Mouse (Mus musculus) hindbrain, embryonic 12.5 days (tissue): ENCODE results near the gene Ifi205. TPM values are rescaled to one million over a fixed set of nuclear protein-coding genes. Genes with fewer than 3 reads are reported as not detected.
"Not testable (repeated sequence)": the region's sequence is repeated elsewhere in the genome, so short reads cannot be mapped to it uniquely, and the experiment has no call there.

Experiments used
- ATAC-seq: fragments of 200-750 bp; cut with Nextera tagmentation; 2 replicates; pipeline ENCODE4 v1.8.0; 2017; ENCODE audit warnings: moderate TSS enrichment; ENCODE audit not compliant: low FRiP score
- H3K27ac ChIP-seq: fragments of 300-500 bp; sonication (generic); 2 replicates; pipeline ENCODE4 v1.5.1; 2016; ENCODE audit warnings: mild to moderate bottlenecking
- H3K27me3 ChIP-seq: fragments of 300-500 bp; sonication (generic); 2 replicates; pipeline ENCODE4 v1.6.1; 2016; ENCODE audit warnings: mild to moderate bottlenecking
- H3K36me3 ChIP-seq: fragments of 300-500 bp; sonication (generic); 2 replicates; pipeline ENCODE4 v1.6.1; 2016; ENCODE audit warnings: mild to moderate bottlenecking
- H3K4me1 ChIP-seq: fragments of 300-500 bp; sonication (generic); 2 replicates; pipeline ENCODE4 v1.6.1; 2016
- H3K4me2 ChIP-seq: fragments of 300-500 bp; sonication (generic); replicated peaks from 2 replicates; pipeline ENCODE4 v1.6.1; 2016; ENCODE audit warnings: mild to moderate bottlenecking
- H3K4me3 ChIP-seq: fragments of 300-500 bp; sonication (generic); 2 replicates; pipeline ENCODE4 v1.5.1; 2016; ENCODE audit warnings: mild to moderate bottlenecking
- H3K9ac ChIP-seq: fragments of 300-500 bp; sonication (generic); 2 replicates; pipeline ENCODE4 v1.6.1; 2016; ENCODE audit warnings: mild to moderate bottlenecking, moderate library complexity
- H3K9me3 ChIP-seq: fragments of 300-500 bp; sonication (generic); replicated peaks from 2 replicates; pipeline ENCODE4 v1.6.1; 2016; ENCODE audit warnings: mild to moderate bottlenecking
- whole genome bisulfite sequencing: fragments of 180-500 bp; shearing (Covaris S2); methylation state at CpG from one replicate; pipeline ENCODE4 v1.1.7; 2016; 5-methylcytosine and 5-hydroxymethylcytosine counted together
- polyA plus RNA-seq: library from polyadenylated mRNA; unstranded; fragments of >200 nt; fragmentation: Nextera tagmentation; extraction: Ambion mirVana; gene quantifications from 2 replicates; pipeline ENCODE4 v1.2.1, GENCODE M21; 2016

Gene Ifi205
- polyA plus RNA-seq, 1 experiment from 2014 or later = not detected

DNA sequence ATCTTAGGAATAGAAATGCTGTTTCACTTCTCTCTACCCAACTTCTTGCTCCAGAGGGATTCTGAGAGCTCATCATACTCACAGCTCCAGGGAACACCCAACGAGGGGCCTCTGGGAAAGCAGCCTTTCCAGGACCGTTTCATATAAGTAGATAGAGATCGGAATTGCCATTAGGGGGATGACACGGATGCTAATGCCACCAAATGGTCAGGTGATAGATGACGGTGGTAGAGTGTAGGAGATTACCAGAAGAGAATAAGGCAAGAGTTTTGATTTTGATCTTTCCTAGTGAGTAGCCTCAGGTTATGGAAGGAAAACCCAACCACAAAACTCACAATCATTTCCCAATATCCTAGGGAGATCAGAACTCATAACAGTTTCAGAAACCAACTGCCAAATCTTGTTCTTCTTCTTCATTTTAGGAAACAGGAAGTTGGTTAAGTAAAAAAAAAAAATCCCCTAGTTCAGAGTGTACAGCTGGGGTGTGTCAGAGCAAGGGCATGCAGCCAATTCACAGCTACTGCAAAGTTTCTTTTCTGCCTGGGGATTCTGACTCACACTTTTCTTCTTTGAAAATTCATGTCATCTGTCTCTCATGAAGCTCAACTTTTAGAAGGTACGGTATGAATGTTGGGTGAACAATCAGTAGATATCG, 9.0 kb upstream of the Ifi205 start, which contains the start of gene Olfr433:
Olfr433 (plus strand) TSS at position 183 of the 655 bp plus-strand sequence.
- H3K9me3 ChIP-seq = no peaks in the 10 kb centered on the region
- no peak within 1 kb of the TSS for H3K9ac ChIP-seq
- H3K36me3 ChIP-seq = no peaks in the 10 kb centered on the region
- H3K27me3 ChIP-seq = no peaks in the 10 kb centered on the region
- 85% methylated on average over 7 of the region's 7 CpGs for WGBS
- H3K4me2 ChIP-seq = no peak within 1 kb of the TSS
- ATAC-seq = no peak
- no peak within 1 kb of the TSS for H3K4me3 ChIP-seq
- H3K4me1 ChIP-seq = no peaks in the 10 kb centered on the region
- no peak within 1 kb of the TSS for H3K27ac ChIP-seq

DNA sequence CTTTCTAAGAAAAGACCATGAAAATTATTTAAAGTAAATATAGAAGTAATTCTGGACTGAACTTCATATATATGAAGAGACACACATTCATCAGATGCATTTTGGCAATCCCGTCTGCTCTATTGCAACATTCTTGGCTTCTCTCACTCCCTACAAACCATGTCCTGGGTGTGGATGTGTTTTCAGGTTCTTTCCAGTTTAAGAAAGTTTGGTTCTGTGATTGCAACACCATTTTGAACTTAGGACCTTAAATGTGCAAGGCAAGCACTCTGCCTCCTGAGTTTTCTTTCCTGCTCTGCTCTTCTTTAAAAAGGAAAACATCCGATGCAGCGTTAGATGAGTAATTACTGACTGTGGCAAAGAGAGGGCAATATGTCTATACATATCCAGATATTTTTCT, 6.9 kb upstream of the Ifi205 start:
- no peak overlapping the region for H3K27ac ChIP-seq
- H3K27me3 ChIP-seq = no peaks in the 10 kb centered on the region
- no peak overlapping the region for H3K9ac ChIP-seq
- H3K4me3 ChIP-seq = no peak overlapping the region
- H3K9me3 ChIP-seq = no peaks in the 10 kb centered on the region
- no peaks in the 10 kb centered on the region for H3K4me1 ChIP-seq
- H3K36me3 ChIP-seq = no peaks in the 10 kb centered on the region
- no peak for ATAC-seq
- H3K4me2 ChIP-seq = no peak overlapping the region
- WGBS = 91% methylated on average over 3 of the region's 3 CpGs

DNA sequence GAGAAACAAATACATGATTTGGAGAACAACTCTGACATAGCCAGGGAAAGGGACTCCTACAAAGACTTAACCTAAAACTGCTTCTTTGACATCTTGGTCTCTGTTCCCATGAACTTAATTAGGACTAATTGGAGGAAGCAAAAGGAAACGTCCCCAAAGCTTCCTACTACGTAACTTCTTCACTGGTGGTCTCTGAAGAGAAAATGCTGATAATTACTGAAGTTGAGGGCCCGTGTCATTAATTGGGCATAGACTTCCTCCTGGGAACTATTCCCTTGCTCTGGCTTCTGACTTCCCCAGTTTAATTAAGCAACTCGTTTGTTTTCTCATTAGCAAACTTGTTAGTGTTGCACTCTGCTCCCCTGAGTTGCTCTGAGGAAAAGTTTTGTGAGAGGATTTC, 4.2 kb upstream of the Ifi205 start:
- Histone ChIP-seq H3K36me3 (no peaks in the 10 kb centered on the region), H3K9me3 (no peaks in the 10 kb centered on the region), H3K27me3 (no peaks in the 10 kb centered on the region), H3K4me3 (no peak overlapping the region), H3K9ac (no peak overlapping the region), H3K27ac (no peak overlapping the region), H3K4me1 (no peaks in the 10 kb centered on the region), H3K4me2 (no peak overlapping the region)
- no peak for ATAC-seq
- WGBS = 71% methylated on average over 4 of the region's 4 CpGs

DNA sequence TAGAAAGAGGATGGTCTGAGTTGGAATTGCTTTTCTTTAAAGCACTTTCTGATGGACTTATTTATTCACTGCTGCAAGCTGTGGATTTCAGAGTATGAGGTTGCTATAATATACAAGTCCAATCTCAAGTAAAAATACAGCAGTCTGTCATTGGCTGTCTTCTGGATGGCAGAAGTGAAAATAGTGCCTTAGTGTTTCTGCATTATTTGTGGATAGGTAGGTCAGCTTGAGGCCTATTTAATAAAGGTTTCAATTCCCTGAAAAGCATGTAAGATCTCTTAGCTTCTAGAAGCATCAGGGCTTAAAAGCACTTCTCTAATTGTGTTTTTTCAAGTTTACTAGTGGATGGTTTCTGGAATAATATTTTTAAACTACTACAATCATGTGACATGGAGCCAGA, 24.6 kb downstream of the Ifi205 start:
- H3K9ac ChIP-seq, H3K36me3 ChIP-seq, ATAC-seq, H3K9me3 ChIP-seq, H3K4me2 ChIP-seq, H3K4me1 ChIP-seq, H3K27ac ChIP-seq, H3K4me3 ChIP-seq, H3K27me3 ChIP-seq: not testable (repeated sequence)

DNA sequence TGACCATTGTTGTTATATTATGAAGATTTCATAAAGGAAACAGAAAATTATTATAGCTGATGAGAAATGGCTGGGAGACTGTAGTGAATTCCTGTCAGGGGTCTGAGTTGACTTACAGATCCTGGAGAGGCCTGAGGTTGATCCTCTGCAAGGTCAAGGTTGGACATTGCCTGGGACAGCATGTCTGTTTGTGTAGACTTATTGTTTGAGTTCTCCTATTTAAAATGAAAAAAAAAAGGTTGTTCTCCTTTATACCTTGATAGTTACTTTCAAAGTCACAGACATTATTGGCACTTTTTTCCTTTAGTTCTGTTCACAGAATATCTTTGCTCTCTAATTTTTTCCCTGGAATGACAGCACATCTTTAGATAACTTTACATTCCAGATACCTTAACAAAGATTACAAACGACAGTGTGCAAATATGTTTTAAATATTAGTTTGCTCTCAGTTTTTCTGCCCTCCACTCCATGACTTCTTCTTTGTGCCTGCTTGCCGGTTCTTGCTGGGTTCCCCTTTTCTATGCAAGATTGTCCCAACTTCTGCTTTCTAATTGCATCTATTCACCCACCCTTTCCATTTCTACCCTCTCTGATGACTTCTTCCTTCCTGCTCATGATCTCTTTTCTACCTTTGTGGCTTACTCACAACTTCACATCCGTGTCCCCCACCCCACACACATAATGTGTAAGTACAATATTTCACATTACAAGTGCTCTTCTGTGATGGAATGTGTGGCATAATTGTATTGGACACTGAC, 27.1 kb downstream of the Ifi205 start:
- WGBS = 83% methylated on average over 2 of the region's 3 CpGs
- ATAC-seq, H3K4me1 ChIP-seq, H3K27ac ChIP-seq, H3K4me2 ChIP-seq, H3K9me3 ChIP-seq, H3K4me3 ChIP-seq, H3K36me3 ChIP-seq, H3K9ac ChIP-seq, H3K27me3 ChIP-seq: not testable (repeated sequence)

DNA sequence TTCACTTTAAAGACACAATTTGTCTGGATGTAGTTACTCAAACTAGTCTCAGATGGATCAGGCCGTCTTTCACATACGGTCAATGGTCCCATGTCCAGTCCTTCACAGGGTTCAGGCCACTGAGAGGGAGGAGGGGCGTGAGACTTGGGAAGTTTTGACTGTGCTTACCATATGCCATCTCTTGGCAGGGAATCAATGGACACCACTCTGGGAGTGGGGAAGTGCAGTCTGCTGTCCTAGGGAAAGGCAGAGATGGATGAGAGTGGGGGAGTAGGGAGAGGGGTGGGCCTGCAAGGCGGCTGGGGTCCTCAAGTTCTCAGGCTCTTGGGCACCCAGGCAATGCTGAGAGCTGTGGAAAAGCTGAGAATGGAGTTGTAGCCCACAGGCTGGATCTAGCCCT, 36.6 kb downstream of the Ifi205 start:
- Histone ChIP-seq H3K4me2 (no peak overlapping the region), H3K9ac (no peak overlapping the region), H3K9me3 (no peaks in the 10 kb centered on the region), H3K27me3 (no peaks in the 10 kb centered on the region), H3K4me3 (no peak overlapping the region), H3K4me1 (no peaks in the 10 kb centered on the region), H3K36me3 (no peaks in the 10 kb centered on the region), H3K27ac (no peak overlapping the region)
- no peak for ATAC-seq
- WGBS = 89% methylated on average over 4 of the region's 4 CpGs

DNA sequence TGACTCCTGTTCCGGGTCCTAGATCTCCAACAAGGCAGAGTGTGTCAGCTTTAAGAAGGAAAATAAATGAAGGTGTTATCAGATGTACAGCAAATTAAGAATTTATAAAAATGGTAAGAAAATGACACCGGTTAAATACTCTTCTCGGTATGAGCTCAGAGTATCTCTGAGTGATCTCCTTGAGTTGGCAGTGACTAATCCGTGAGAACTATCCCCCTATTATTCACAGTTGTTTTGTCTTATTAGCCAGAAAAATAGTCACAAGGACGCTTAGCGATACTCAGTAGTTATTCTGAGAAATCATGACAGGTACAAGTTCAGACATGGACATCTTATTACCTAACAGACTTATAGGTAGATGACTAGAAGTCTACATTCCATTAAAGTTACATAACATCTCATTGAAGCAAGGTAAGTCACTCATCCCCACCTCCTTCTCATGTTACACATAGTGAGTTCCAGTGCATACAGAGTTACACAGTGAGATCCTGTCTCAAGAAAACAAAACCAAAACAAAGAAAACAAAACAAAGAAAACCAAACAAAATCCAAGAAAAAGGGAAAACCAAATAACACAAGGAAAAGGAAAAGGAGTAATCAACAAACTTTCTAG, 48.8 kb downstream of the Ifi205 start, which contains the start of gene Ifi202b:
Ifi202b (minus strand) TSS at position 51 of the 612 bp plus-strand sequence.
- not testable (repeated sequence) for H3K9me3 ChIP-seq, H3K36me3 ChIP-seq, H3K27ac ChIP-seq, H3K4me3 ChIP-seq, ATAC-seq, H3K4me1 ChIP-seq, H3K9ac ChIP-seq, H3K4me2 ChIP-seq, H3K27me3 ChIP-seq
- WGBS = 86% methylated on average over 6 of the region's 6 CpGs

DNA sequence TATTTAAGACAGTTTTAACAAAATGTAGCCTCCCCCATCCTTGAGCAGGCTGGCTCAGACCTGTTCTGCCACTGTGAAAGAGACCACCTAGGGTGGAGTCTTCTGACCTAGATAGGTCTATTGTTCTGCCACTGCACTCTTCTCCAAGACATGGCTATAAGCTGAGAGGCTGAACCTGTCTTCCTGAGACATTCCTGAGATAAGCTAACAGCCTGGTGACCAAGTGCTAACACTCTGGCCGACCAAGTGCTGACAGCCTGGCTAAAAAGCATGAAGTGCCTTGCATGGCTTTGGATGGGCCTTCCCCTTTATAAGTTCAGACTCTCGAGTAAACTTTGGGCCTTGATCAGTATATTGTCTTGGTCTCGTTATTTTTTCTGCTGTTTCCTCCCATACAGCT, 50.6 kb downstream of the Ifi205 start:
- not testable (repeated sequence) for H3K27ac ChIP-seq, H3K4me1 ChIP-seq, H3K9ac ChIP-seq, H3K36me3 ChIP-seq, H3K4me3 ChIP-seq, H3K9me3 ChIP-seq, ATAC-seq, H3K4me2 ChIP-seq, H3K27me3 ChIP-seq
- 61% methylated on average over 3 of the region's 3 CpGs for WGBS

DNA sequence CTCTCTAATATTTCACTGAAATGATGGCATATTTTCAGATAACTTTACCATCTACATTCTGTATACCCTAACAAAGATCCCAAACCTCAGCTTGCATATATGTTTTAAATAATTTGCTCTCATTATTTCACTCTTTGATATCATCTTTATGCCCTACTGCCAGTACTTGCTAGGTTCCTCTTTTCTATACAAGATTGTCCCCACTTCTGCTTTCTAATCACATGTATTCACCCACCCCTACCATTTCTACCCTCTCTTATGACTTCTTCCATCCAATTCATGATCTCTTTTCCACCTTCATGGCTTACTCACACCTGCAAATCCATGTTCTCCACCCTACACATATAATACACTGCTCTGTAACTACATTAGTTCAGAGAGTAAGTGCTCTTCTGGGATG, 54.0 kb downstream of the Ifi205 start:
- no peak overlapping the region for H3K9ac ChIP-seq
- H3K27ac ChIP-seq = no peak overlapping the region

DNA sequence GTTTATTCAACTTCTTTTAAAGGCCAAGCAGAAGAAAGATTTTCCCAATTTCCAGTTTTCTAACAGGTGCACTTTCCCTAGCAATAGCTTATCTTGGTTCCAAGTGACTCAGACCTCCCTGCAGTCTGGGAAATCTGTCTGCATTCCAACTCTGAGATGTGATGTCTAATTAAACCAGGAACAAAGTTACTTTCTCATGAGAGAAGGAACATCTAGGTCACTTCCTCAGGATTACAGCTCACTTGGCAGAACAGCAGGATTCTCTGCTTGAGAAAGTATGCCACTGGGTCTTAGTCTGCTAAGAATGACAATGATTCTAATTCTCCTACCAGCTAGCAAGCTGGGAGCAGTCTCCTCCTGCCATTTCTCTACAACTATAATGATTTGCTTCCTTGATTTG, 58.5 kb downstream of the Ifi205 start:
- H3K27me3 ChIP-seq = no peaks in the 10 kb centered on the region
- no peaks in the 10 kb centered on the region for H3K4me1 ChIP-seq
- no peaks in the 10 kb centered on the region for H3K36me3 ChIP-seq
- H3K4me2 ChIP-seq = no peak overlapping the region
- no peak overlapping the region for H3K9ac ChIP-seq
- H3K9me3 ChIP-seq = no peaks in the 10 kb centered on the region
- H3K27ac ChIP-seq = no peak overlapping the region
- H3K4me3 ChIP-seq = no peak overlapping the region
- ATAC-seq = no peak

More for the DNA sequence above, 54.0 kb downstream of the Ifi205 start:
- ATAC-seq = no peak
- H3K4me3 ChIP-seq = no peak overlapping the region
- no peaks in the 10 kb centered on the region for H3K9me3 ChIP-seq
- H3K36me3 ChIP-seq = no peaks in the 10 kb centered on the region
- H3K4me1 ChIP-seq = no peaks in the 10 kb centered on the region
- H3K27me3 ChIP-seq = no peaks in the 10 kb centered on the region
- H3K4me2 ChIP-seq = no peak overlapping the region
